Mouse (Mus musculus): ENCODE measurements at regions not wholly inside any gene's neighbourhood (a gene's known extent, or its start where the extent isn't known, plus 50 kb on each side); places are given as distances from the start of the nearest gene placed in this dataset.
A peak's percentile ranks its signal among the peaks of the same experiment; 100 is the strongest.

DNA sequence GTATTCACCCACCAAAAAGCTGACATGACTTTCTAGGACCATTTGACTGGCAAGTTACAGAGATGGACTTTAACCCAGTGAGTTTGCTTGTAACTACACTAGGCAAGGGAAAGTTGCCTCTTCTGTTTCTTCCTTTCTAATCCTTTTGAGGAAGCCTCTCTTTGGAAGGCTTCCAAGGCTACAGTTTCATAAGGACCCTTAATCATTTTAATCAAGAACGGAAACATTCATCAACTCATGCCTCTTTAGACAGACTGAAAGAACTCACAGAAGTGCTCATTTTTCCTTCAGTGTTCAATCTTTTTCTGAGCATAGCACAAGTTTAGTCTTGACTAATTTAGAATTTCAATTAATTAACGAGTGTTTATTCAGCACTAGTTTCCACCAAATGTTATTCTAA, 84.2 kb downstream of the Ddx1 start:
- H3K4me2 ChIP-seq (ENCODE audit: low read depth, low read length) = no peak overlapping the region
- ATAC-seq (replicated peaks; ENCODE audit: insufficient number of reproducible peaks, low FRiP score, low TSS enrichment, low read depth) (no peak), DNase-seq (ENCODE audit: low spot score) (no peak)
- no peaks in the 10 kb centered on the region for H3K36me3 ChIP-seq (replicated peaks; ENCODE audit: control insufficient read depth, insufficient read depth, low read depth, low read length)
- H3K27me3 ChIP-seq (ENCODE audit: control insufficient read depth, insufficient read depth, low read length) = no peaks in the 10 kb centered on the region
- 79% methylated on average over 2 of the region's 2 CpGs for WGBS
- no peak overlapping the region for H3K27ac ChIP-seq (replicated peaks; ENCODE audit: low read depth, low read length)
- no peak overlapping the region for H3K9ac ChIP-seq (replicated peaks; ENCODE audit: low read length)
- no peak overlapping the region for H3K4me3 ChIP-seq (ENCODE audit: low read depth, low read length)
- H3K4me1 ChIP-seq (ENCODE audit: control insufficient read depth, insufficient read depth, low read length) = no peaks in the 10 kb centered on the region
- no peaks in the 10 kb centered on the region for H3K9me3 ChIP-seq (replicated peaks; ENCODE audit: control insufficient read depth, low read length)

GRCm38 (mm10) chr12:13161051-13161450, 88.0 kb downstream of the Ddx1 start:
- Histone ChIP-seq H3K27me3 (ENCODE audit: control insufficient read depth, insufficient read depth, low read length) (no peaks in the 10 kb centered on the region), H3K27ac (replicated peaks; ENCODE audit: low read depth, low read length) (no peak overlapping the region), H3K9ac (replicated peaks; ENCODE audit: low read length) (no peak overlapping the region), H3K36me3 (replicated peaks; ENCODE audit: control insufficient read depth, insufficient read depth, low read depth, low read length) (no peaks in the 10 kb centered on the region), H3K9me3 (replicated peaks; ENCODE audit: control insufficient read depth, low read length) (no peaks in the 10 kb centered on the region), H3K4me1 (ENCODE audit: control insufficient read depth, insufficient read depth, low read length) (peaks cover 4% of the 10 kb centered on the region; the same call in 1 of the 2 replicates), H3K4me3 (ENCODE audit: low read depth, low read length) (no peak overlapping the region), H3K4me2 (ENCODE audit: low read depth, low read length) (no peak overlapping the region)
- DNase-seq (ENCODE audit: low spot score) (no peak), ATAC-seq (replicated peaks; ENCODE audit: insufficient number of reproducible peaks, low FRiP score, low TSS enrichment, low read depth) (no peak)
- WGBS = 86% methylated on average over 1 of the region's 1 CpGs

GRCm38 (mm10) chr12:13159346-13160055, 89.5 kb downstream of the Ddx1 start:
- Histone ChIP-seq H3K9me3 (replicated peaks; ENCODE audit: control insufficient read depth, low read length) (no peaks in the 10 kb centered on the region), H3K36me3 (replicated peaks; ENCODE audit: control insufficient read depth, insufficient read depth, low read depth, low read length) (no peaks in the 10 kb centered on the region), H3K4me3 (ENCODE audit: low read depth, low read length) (no peak overlapping the region), H3K27me3 (ENCODE audit: control insufficient read depth, insufficient read depth, low read length) (no peaks in the 10 kb centered on the region), H3K9ac (replicated peaks; ENCODE audit: low read length) (no peak overlapping the region), H3K27ac (replicated peaks; ENCODE audit: low read depth, low read length) (no peak overlapping the region), H3K4me2 (ENCODE audit: low read depth, low read length) (no peak overlapping the region), H3K4me1 (ENCODE audit: control insufficient read depth, insufficient read depth, low read length) (peaks cover 4% of the 10 kb centered on the region; the same call in 1 of the 2 replicates)
- no peak for DNase-seq (ENCODE audit: low spot score)
- ATAC-seq (replicated peaks; ENCODE audit: insufficient number of reproducible peaks, low FRiP score, low TSS enrichment, low read depth) = peak; percentile 39; the same call in 1 of the 2 replicates

DNA sequence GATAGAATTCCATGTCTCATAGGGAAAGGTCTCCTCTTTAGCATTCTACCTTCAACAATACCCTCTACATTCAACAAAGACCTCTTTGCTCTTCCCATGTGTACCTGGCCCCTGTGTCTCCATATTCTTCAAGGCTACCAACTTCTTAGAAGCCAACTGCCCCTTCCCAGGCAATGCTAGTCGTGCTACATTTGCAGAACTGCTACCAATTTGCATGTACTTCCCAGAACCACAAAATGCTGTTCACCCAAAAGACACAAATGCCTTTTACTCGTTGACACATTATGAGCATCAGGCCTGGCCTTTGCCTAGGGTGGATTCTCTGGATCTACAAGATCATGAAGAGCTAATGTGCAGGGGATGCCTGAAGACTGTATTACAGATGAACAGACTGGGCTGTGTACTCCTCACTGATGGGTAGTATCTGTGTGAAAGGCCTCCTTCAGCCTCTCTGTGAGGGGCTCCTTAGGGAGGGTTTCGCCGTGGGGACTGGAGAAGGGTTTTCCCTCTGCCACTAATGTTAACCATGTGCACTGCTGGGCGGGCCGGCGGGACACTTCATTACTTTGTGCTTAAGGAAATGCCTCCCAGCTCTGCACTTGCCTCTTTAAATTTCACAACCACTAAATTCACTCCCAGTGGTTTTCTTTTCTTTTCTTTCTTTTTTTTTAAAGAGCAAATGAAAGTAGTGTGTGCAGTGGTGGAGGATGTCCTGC, 91.2 kb downstream of the Ddx1 start:
- no peak for ATAC-seq (replicated peaks; ENCODE audit: insufficient number of reproducible peaks, low FRiP score, low TSS enrichment, low read depth)
- Histone ChIP-seq H3K36me3 (replicated peaks; ENCODE audit: control insufficient read depth, insufficient read depth, low read depth, low read length) (no peaks in the 10 kb centered on the region), H3K9ac (replicated peaks; ENCODE audit: low read length) (no peak overlapping the region), H3K4me2 (ENCODE audit: low read depth, low read length) (no peak overlapping the region), H3K4me3 (ENCODE audit: low read depth, low read length) (no peak overlapping the region), H3K27ac (replicated peaks; ENCODE audit: low read depth, low read length) (no peak overlapping the region), H3K9me3 (replicated peaks; ENCODE audit: control insufficient read depth, low read length) (no peaks in the 10 kb centered on the region), H3K4me1 (ENCODE audit: control insufficient read depth, insufficient read depth, low read length) (peaks cover 4% of the 10 kb centered on the region; the same call in 1 of the 2 replicates), H3K27me3 (ENCODE audit: control insufficient read depth, insufficient read depth, low read length) (no peaks in the 10 kb centered on the region)
- peak; percentile 57 for DNase-seq (ENCODE audit: low spot score)
- WGBS = 41% methylated on average over 7 of the region's 7 CpGs

- no peaks in the 10 kb centered on the region for H3K9me3 ChIP-seq (replicated peaks; ENCODE audit: control insufficient read depth, low read length)
- 62% methylated on average over 10 of the region's 10 CpGs for WGBS
- H3K4me3 ChIP-seq (ENCODE audit: low read depth, low read length) = no peak overlapping the region
- ATAC-seq (replicated peaks; ENCODE audit: insufficient number of reproducible peaks, low FRiP score, low TSS enrichment, low read depth) (no peak), DNase-seq (ENCODE audit: low spot score) (no peak)
- peaks cover 4% of the 10 kb centered on the region; the same call in 1 of the 2 replicates for H3K4me1 ChIP-seq (ENCODE audit: control insufficient read depth, insufficient read depth, low read length)
- no peak overlapping the region for H3K9ac ChIP-seq (replicated peaks; ENCODE audit: low read length)
- no peak overlapping the region for H3K27ac ChIP-seq (replicated peaks; ENCODE audit: low read depth, low read length)
- H3K4me2 ChIP-seq (ENCODE audit: low read depth, low read length) = no peak overlapping the region
- no peaks in the 10 kb centered on the region for H3K36me3 ChIP-seq (replicated peaks; ENCODE audit: control insufficient read depth, insufficient read depth, low read depth, low read length)
- no peaks in the 10 kb centered on the region for H3K27me3 ChIP-seq (ENCODE audit: control insufficient read depth, insufficient read depth, low read length)
Measured at GRCm38 (mm10) chr12:13157089-13157488, 91.9 kb downstream of the Ddx1 start.

DNA sequence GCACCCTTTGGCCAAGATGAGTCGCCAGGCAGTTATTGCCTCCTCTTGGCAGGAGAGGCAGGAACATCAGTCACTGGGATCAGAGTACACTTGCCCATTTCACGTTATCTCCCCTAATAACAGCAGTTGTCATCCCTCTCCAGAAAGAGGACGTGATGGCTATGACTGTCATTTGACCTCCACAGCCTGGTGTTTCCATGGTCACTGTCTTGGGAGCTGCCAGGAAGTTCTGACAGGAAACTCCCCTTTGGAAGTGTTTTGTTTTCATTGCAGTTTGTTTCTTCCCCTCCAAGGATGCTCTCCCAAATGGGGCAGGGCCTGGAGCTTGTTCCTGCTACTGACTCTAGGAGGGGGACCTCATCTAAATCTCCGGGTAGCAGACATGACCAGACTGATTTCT, 98.3 kb downstream of the Ddx1 start:
- ATAC-seq (replicated peaks; ENCODE audit: insufficient number of reproducible peaks, low FRiP score, low TSS enrichment, low read depth) (no peak), DNase-seq (ENCODE audit: low spot score) (no peak)
- WGBS = 64% methylated on average over 4 of the region's 4 CpGs
- Histone ChIP-seq H3K27me3 (ENCODE audit: control insufficient read depth, insufficient read depth, low read length) (no peaks in the 10 kb centered on the region), H3K36me3 (replicated peaks; ENCODE audit: control insufficient read depth, insufficient read depth, low read depth, low read length) (no peaks in the 10 kb centered on the region), H3K4me1 (ENCODE audit: control insufficient read depth, insufficient read depth, low read length) (no peaks in the 10 kb centered on the region), H3K9ac (replicated peaks; ENCODE audit: low read length) (no peak overlapping the region), H3K27ac (replicated peaks; ENCODE audit: low read depth, low read length) (no peak overlapping the region), H3K4me3 (ENCODE audit: low read depth, low read length) (no peak overlapping the region), H3K4me2 (ENCODE audit: low read depth, low read length) (no peak overlapping the region), H3K9me3 (replicated peaks; ENCODE audit: control insufficient read depth, low read length) (no peaks in the 10 kb centered on the region)

DNA sequence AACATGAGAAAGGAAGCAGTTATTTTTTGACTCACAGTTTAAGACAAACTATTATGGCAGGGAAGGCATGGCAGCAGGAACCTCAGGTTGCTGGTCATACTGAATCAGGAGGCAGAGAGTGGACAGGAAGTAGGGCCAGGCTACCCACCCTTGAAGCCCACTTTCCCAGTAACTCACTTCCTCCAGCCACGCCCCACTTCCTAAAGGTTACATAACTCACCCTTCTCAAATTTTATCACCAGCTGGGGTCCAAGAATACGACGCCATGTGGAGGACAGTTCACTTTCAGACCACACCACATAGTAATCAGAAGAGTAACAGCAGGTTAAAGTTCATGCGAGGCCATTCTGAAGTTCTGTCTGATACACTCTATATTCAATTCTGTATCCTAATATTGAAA, 101.8 kb downstream of the Ddx1 start:
- no peak overlapping the region for H3K27ac ChIP-seq (replicated peaks; ENCODE audit: low read depth, low read length)
- no peak for ATAC-seq (replicated peaks; ENCODE audit: insufficient number of reproducible peaks, low FRiP score, low TSS enrichment, low read depth)
- no peaks in the 10 kb centered on the region for H3K36me3 ChIP-seq (replicated peaks; ENCODE audit: control insufficient read depth, insufficient read depth, low read depth, low read length)
- H3K4me2 ChIP-seq (ENCODE audit: low read depth, low read length) = no peak overlapping the region
- H3K4me1 ChIP-seq (ENCODE audit: control insufficient read depth, insufficient read depth, low read length) = no peaks in the 10 kb centered on the region
- no peak overlapping the region for H3K4me3 ChIP-seq (ENCODE audit: low read depth, low read length)
- H3K27me3 ChIP-seq (ENCODE audit: control insufficient read depth, insufficient read depth, low read length) = no peaks in the 10 kb centered on the region
- H3K9ac ChIP-seq (replicated peaks; ENCODE audit: low read length) = no peak overlapping the region
- WGBS = 76% methylated on average over 4 of the region's 4 CpGs
- no peak for DNase-seq (ENCODE audit: low spot score)
- H3K9me3 ChIP-seq (replicated peaks; ENCODE audit: control insufficient read depth, low read length) = no peaks in the 10 kb centered on the region

All from embryonic facial prominence, embryonic 11.5 days (tissue).